ENCODE assay signal across 10 mouse cellular contexts in genomic region chr12:70062114-70062513, GRCm38 (mm10). TPM values are rescaled to one million over a fixed set of nuclear protein-coding genes. Genes with fewer than 3 reads are reported as not detected.
DNase-seq lines count a peak whose midpoint lies in the region; ATAC-seq lines count a peak whose summit lies in the region.
"Had no signal": no experiment of that assay in that cellular context is flagged by ENCODE, and none has a peak within 500 bp of the region (broad histone marks: within the 10 kb centered on the region; RNA-seq: fewer than 3 reads in every experiment).

No protein-coding gene starts in this region.

- ATAC-seq in forebrain, embryonic 13.5 days = peak; percentile 57; the same call in 1 of the 2 replicates
- ATAC-seq in neural tube, embryonic 15.5 days (ENCODE audit: low FRiP score) = peak; percentile 38; the same call in 1 of the 2 replicates

- no peak overlapping the region for H3K27ac ChIP-seq in forebrain, embryonic 13.5 days
- peak overlapping the region; percentile 44 for H3K27ac ChIP-seq in limb, embryonic 10.5 days
- H3K27ac ChIP-seq in neural tube, embryonic 15.5 days (replicated peaks) = no peak overlapping the region
- H3K27ac ChIP-seq: heart, embryonic 15.5 days; neural tube, embryonic 12.5 days had no signal

- DNase-seq in cerebellum, adult 18-20 months = peak; percentile 57 to 73
- no peak for DNase-seq in cerebellum, adult 11-12 months
- DNase-seq in right cerebral cortex, adult 2 months (ENCODE audit: low spot score in 2 of 2) = peak; percentile 67 to 78
- DNase-seq in right cerebral cortex, postnatal 25 days = no peak
- peak; percentile 46 for DNase-seq in c-Kit-positive CD71-positive TER-119-negative erythroid progenitor cells, embryonic 14.5 days (ENCODE audit: low read depth)
- peak; percentile 70 for DNase-seq in limb, embryonic 10.5 days (ENCODE audit: low spot score)

- no peaks in the 10 kb centered on the region for H3K9me3 ChIP-seq in forebrain, embryonic 13.5 days (replicated peaks)
- no peaks in the 10 kb centered on the region for H3K9me3 ChIP-seq in limb, embryonic 10.5 days (replicated peaks)
- no peaks in the 10 kb centered on the region for H3K9me3 ChIP-seq in neural tube, embryonic 15.5 days (replicated peaks)
- H3K9me3 ChIP-seq: heart, embryonic 15.5 days; neural tube, embryonic 12.5 days had no signal

- H3K36me3 ChIP-seq in forebrain, embryonic 13.5 days (ENCODE audit: poor library complexity, severe bottlenecking) = no peaks in the 10 kb centered on the region; the same call in 1 of the 2 replicates
- H3K36me3 ChIP-seq in limb, embryonic 10.5 days = peaks cover 5% of the 10 kb centered on the region; the same call in 1 of the 2 replicates
- peaks cover 8% of the 10 kb centered on the region; the same call in 1 of the 2 replicates for H3K36me3 ChIP-seq in neural tube, embryonic 15.5 days
- H3K36me3 ChIP-seq: heart, embryonic 15.5 days had no signal

- H3K27me3 ChIP-seq in forebrain, embryonic 13.5 days = no peaks in the 10 kb centered on the region
- H3K27me3 ChIP-seq in limb, embryonic 10.5 days (ENCODE audit: low read depth, poor library complexity, severe bottlenecking) = no peaks in the 10 kb centered on the region
- no peaks in the 10 kb centered on the region for H3K27me3 ChIP-seq in neural tube, embryonic 15.5 days (replicated peaks)
- H3K27me3 ChIP-seq: heart, embryonic 15.5 days; neural tube, embryonic 12.5 days had no signal

- H3K9ac ChIP-seq in forebrain, embryonic 13.5 days = no peak overlapping the region
- H3K9ac ChIP-seq in neural tube, embryonic 15.5 days (replicated peaks) = no peak overlapping the region
- H3K9ac ChIP-seq: heart, embryonic 15.5 days; neural tube, embryonic 12.5 days had no signal

- H3K4me2 ChIP-seq in forebrain, embryonic 13.5 days = no peak overlapping the region
- H3K4me2 ChIP-seq in neural tube, embryonic 15.5 days = no peak overlapping the region
- H3K4me2 ChIP-seq: heart, embryonic 15.5 days; neural tube, embryonic 12.5 days had no signal

- no peaks in the 10 kb centered on the region for H3K4me1 ChIP-seq in forebrain, embryonic 13.5 days
- peaks cover 13% of the 10 kb centered on the region for H3K4me1 ChIP-seq in limb, embryonic 10.5 days
- H3K4me1 ChIP-seq in neural tube, embryonic 15.5 days = no peaks in the 10 kb centered on the region

- H3K4me3 ChIP-seq in forebrain, embryonic 13.5 days = no peak overlapping the region
- no peak overlapping the region for H3K4me3 ChIP-seq in limb, embryonic 10.5 days
- H3K4me3 ChIP-seq in neural tube, embryonic 15.5 days (replicated peaks) = no peak overlapping the region
- H3K4me3 ChIP-seq: heart, embryonic 15.5 days; neural tube, embryonic 12.5 days had no signal

- 36% methylated on average over 3 of the region's 3 CpGs for WGBS in forebrain, embryonic 13.5 days
- WGBS in limb, embryonic 10.5 days = 42% methylated on average over 3 of the region's 3 CpGs
- WGBS in neural tube, embryonic 15.5 days = 44% methylated on average over 3 of the region's 3 CpGs

RNA-seq across cellular contexts. Expression of gene Nin, which starts 51.4 kb away (rescaled TPM):
- 14.1 and 14.5 TPM in 2 replicates for polyA plus RNA-seq in forebrain, embryonic 13.5 days (2015; fragmentation: Nextera tagmentation; extraction: Ambion mirVana)
- 9.2 and 9.5 TPM in 2 replicates for polyA plus RNA-seq in limb, embryonic 10.5 days (2016; fragmentation: Nextera tagmentation; extraction: Ambion mirVana)
- polyA plus RNA-seq in neural tube, embryonic 15.5 days (2015; fragmentation: Nextera tagmentation; extraction: Ambion mirVana) = 9.1 and 10.6 TPM in 2 replicates

Comparison
In these comparisons a context has a peak if more than half of its experiments do, and no peak if none do; other contexts are left out.
1. DNase-seq: peak in cerebellum, adult 18-20 months (2 of 2), right cerebral cortex, adult 2 months (2 of 2), c-Kit-positive CD71-positive TER-119-negative erythroid progenitor cells, embryonic 14.5 days (single experiment) and limb, embryonic 10.5 days (single experiment); none in cerebellum, adult 11-12 months (single experiment) and right cerebral cortex, postnatal 25 days (single experiment).